Mouse (Mus musculus): ENCODE measurements at regions not wholly inside any gene's neighbourhood (a gene's known extent, or its start where the extent isn't known, plus 50 kb on each side); places are given as distances from the start of the nearest gene placed in this dataset.

- no peak overlapping the region for H3K27ac ChIP-seq (ENCODE audit: low read length)
- no peaks in the 10 kb centered on the region for H3K4me1 ChIP-seq (ENCODE audit: control insufficient read depth, insufficient read depth, low read length)
- 73% methylated on average over 4 of the region's 4 CpGs for WGBS
- H3K36me3 ChIP-seq (ENCODE audit: control insufficient read depth, insufficient read depth): no peaks in the 10 kb centered on the region
- no peaks in the 10 kb centered on the region for H3K9me3 ChIP-seq (replicated peaks; ENCODE audit: control insufficient read depth, low read length)
- no peak overlapping the region for H3K4me2 ChIP-seq (ENCODE audit: low read depth, low read length)
- no peak overlapping the region for H3K4me3 ChIP-seq (ENCODE audit: low read length)
- H3K9ac ChIP-seq (ENCODE audit: low read length): no peak overlapping the region
- ATAC-seq (replicated peaks; ENCODE audit: extremely low read depth, insufficient read depth, low FRiP score): no peak
- no peaks in the 10 kb centered on the region for H3K27me3 ChIP-seq (ENCODE audit: control insufficient read depth, insufficient read depth, low read length)
These were observed 104.2 kb downstream of the Pctp start for GRCm38 (mm10) chr11:89898516-89898915.

- Histone ChIP-seq H3K4me1 (ENCODE audit: control insufficient read depth, insufficient read depth, low read length) (no peaks in the 10 kb centered on the region), H3K4me3 (ENCODE audit: low read length) (no peak overlapping the region), H3K27me3 (ENCODE audit: control insufficient read depth, insufficient read depth, low read length) (no peaks in the 10 kb centered on the region), H3K27ac (ENCODE audit: low read length) (no peak overlapping the region), H3K9me3 (replicated peaks; ENCODE audit: control insufficient read depth, low read length) (no peaks in the 10 kb centered on the region), H3K9ac (ENCODE audit: low read length) (no peak overlapping the region), H3K4me2 (ENCODE audit: low read depth, low read length) (no peak overlapping the region), H3K36me3 (ENCODE audit: control insufficient read depth, insufficient read depth) (no peaks in the 10 kb centered on the region)
- ATAC-seq (replicated peaks; ENCODE audit: extremely low read depth, insufficient read depth, low FRiP score): no peak
- WGBS: 56% methylated on average over 3 of the region's 3 CpGs
These were observed 105.8 kb downstream of the Pctp start for GRCm38 (mm10) chr11:89896854-89897253.

- H3K9ac ChIP-seq (ENCODE audit: low read length): no peak overlapping the region
- WGBS: 46% methylated on average over 2 of the region's 2 CpGs
- ATAC-seq (replicated peaks; ENCODE audit: extremely low read depth, insufficient read depth, low FRiP score): no peak
These were observed 94.1 kb upstream of the Ankfn1 start for GRCm38 (mm10) chr11:89871587-89871986.

GRCm38 (mm10) chr11:89867575-89867974 lies 90.1 kb upstream of the Ankfn1 start:
- WGBS: 77% methylated on average over 2 of the region's 2 CpGs
- no peaks in the 10 kb centered on the region for H3K9me3 ChIP-seq (replicated peaks; ENCODE audit: control insufficient read depth, low read length)
- ATAC-seq (replicated peaks; ENCODE audit: extremely low read depth, insufficient read depth, low FRiP score): no peak
- no peak overlapping the region for H3K4me3 ChIP-seq (ENCODE audit: low read length)
- H3K4me1 ChIP-seq (ENCODE audit: control insufficient read depth, insufficient read depth, low read length): no peaks in the 10 kb centered on the region
- H3K27ac ChIP-seq (ENCODE audit: low read length): no peak overlapping the region
- no peak overlapping the region for H3K9ac ChIP-seq (ENCODE audit: low read length)
- no peak overlapping the region for H3K4me2 ChIP-seq (ENCODE audit: low read depth, low read length)
- H3K36me3 ChIP-seq (ENCODE audit: control insufficient read depth, insufficient read depth): no peaks in the 10 kb centered on the region
- H3K27me3 ChIP-seq (ENCODE audit: control insufficient read depth, insufficient read depth, low read length): no peaks in the 10 kb centered on the region

More at GRCm38 (mm10) chr11:89871587-89871986, 94.1 kb upstream of the Ankfn1 start:
- no peaks in the 10 kb centered on the region for H3K36me3 ChIP-seq (ENCODE audit: control insufficient read depth, insufficient read depth)
- no peak overlapping the region for H3K4me3 ChIP-seq (ENCODE audit: low read length)
- H3K27me3 ChIP-seq (ENCODE audit: control insufficient read depth, insufficient read depth, low read length): no peaks in the 10 kb centered on the region
- no peak overlapping the region for H3K27ac ChIP-seq (ENCODE audit: low read length)
- no peaks in the 10 kb centered on the region for H3K9me3 ChIP-seq (replicated peaks; ENCODE audit: control insufficient read depth, low read length)
- no peaks in the 10 kb centered on the region for H3K4me1 ChIP-seq (ENCODE audit: control insufficient read depth, insufficient read depth, low read length)
- H3K4me2 ChIP-seq (ENCODE audit: low read depth, low read length): no peak overlapping the region

GRCm38 (mm10) chr11:89856184-89856769 lies 78.8 kb upstream of the Ankfn1 start:
- ATAC-seq (replicated peaks; ENCODE audit: extremely low read depth, insufficient read depth, low FRiP score): no peak
- Histone ChIP-seq H3K9me3 (replicated peaks; ENCODE audit: control insufficient read depth, low read length) (no peaks in the 10 kb centered on the region), H3K9ac (ENCODE audit: low read length) (no peak overlapping the region), H3K27ac (ENCODE audit: low read length) (no peak overlapping the region), H3K4me3 (ENCODE audit: low read length) (no peak overlapping the region), H3K36me3 (ENCODE audit: control insufficient read depth, insufficient read depth) (no peaks in the 10 kb centered on the region), H3K4me1 (ENCODE audit: control insufficient read depth, insufficient read depth, low read length) (no peaks in the 10 kb centered on the region), H3K27me3 (ENCODE audit: control insufficient read depth, insufficient read depth, low read length) (no peaks in the 10 kb centered on the region), H3K4me2 (ENCODE audit: low read depth, low read length) (no peak overlapping the region)
- 59% methylated on average over 9 of the region's 9 CpGs for WGBS

- Histone ChIP-seq H3K27me3 (ENCODE audit: control insufficient read depth, insufficient read depth, low read length) (no peaks in the 10 kb centered on the region), H3K4me3 (ENCODE audit: low read length) (no peak overlapping the region), H3K4me2 (ENCODE audit: low read depth, low read length) (no peak overlapping the region), H3K36me3 (ENCODE audit: control insufficient read depth, insufficient read depth) (no peaks in the 10 kb centered on the region), H3K4me1 (ENCODE audit: control insufficient read depth, insufficient read depth, low read length) (peaks cover 7% of the 10 kb centered on the region), H3K9me3 (replicated peaks; ENCODE audit: control insufficient read depth, low read length) (no peaks in the 10 kb centered on the region), H3K27ac (ENCODE audit: low read length) (no peak overlapping the region), H3K9ac (ENCODE audit: low read length) (no peak overlapping the region)
- ATAC-seq (replicated peaks; ENCODE audit: extremely low read depth, insufficient read depth, low FRiP score): no peak
These were observed 64.4 kb upstream of the Ankfn1 start for GRCm38 (mm10) chr11:89841853-89842252.

- 21% methylated on average over 6 of the region's 6 CpGs for WGBS
- Histone ChIP-seq H3K36me3 (ENCODE audit: control insufficient read depth, insufficient read depth) (no peaks in the 10 kb centered on the region), H3K27me3 (ENCODE audit: control insufficient read depth, insufficient read depth, low read length) (no peaks in the 10 kb centered on the region), H3K4me2 (ENCODE audit: low read depth, low read length) (peak overlapping the region; percentile 23; the same call in 1 of the 2 replicates), H3K9me3 (replicated peaks; ENCODE audit: control insufficient read depth, low read length) (no peaks in the 10 kb centered on the region), H3K27ac (ENCODE audit: low read length) (no peak overlapping the region), H3K4me1 (ENCODE audit: control insufficient read depth, insufficient read depth, low read length) (peaks cover 7% of the 10 kb centered on the region), H3K9ac (ENCODE audit: low read length) (no peak overlapping the region), H3K4me3 (ENCODE audit: low read length) (no peak overlapping the region)
- ATAC-seq (replicated peaks; ENCODE audit: extremely low read depth, insufficient read depth, low FRiP score): peak; percentile 49; the same call in 1 of the 2 replicates
These were observed 62.3 kb upstream of the Ankfn1 start for GRCm38 (mm10) chr11:89839671-89840327.

- Histone ChIP-seq H3K4me3 (ENCODE audit: low read length) (no peak overlapping the region), H3K9ac (ENCODE audit: low read length) (no peak overlapping the region), H3K27ac (ENCODE audit: low read length) (no peak overlapping the region), H3K4me1 (ENCODE audit: control insufficient read depth, insufficient read depth, low read length) (peaks cover 7% of the 10 kb centered on the region), H3K36me3 (ENCODE audit: control insufficient read depth, insufficient read depth) (no peaks in the 10 kb centered on the region), H3K27me3 (ENCODE audit: control insufficient read depth, insufficient read depth, low read length) (no peaks in the 10 kb centered on the region), H3K9me3 (replicated peaks; ENCODE audit: control insufficient read depth, low read length) (no peaks in the 10 kb centered on the region), H3K4me2 (ENCODE audit: low read depth, low read length) (no peak overlapping the region)
- 97% methylated on average over 1 of the region's 1 CpGs for WGBS
- no peak for ATAC-seq (replicated peaks; ENCODE audit: extremely low read depth, insufficient read depth, low FRiP score)
These were observed 60.5 kb upstream of the Ankfn1 start for GRCm38 (mm10) chr11:89837995-89838394.

GRCm38 (mm10) chr11:89836897-89837296 lies 59.4 kb upstream of the Ankfn1 start:
- Histone ChIP-seq H3K27ac (ENCODE audit: low read length) (no peak overlapping the region), H3K27me3 (ENCODE audit: control insufficient read depth, insufficient read depth, low read length) (no peaks in the 10 kb centered on the region), H3K4me2 (ENCODE audit: low read depth, low read length) (no peak overlapping the region), H3K4me1 (ENCODE audit: control insufficient read depth, insufficient read depth, low read length) (peaks cover 7% of the 10 kb centered on the region), H3K36me3 (ENCODE audit: control insufficient read depth, insufficient read depth) (no peaks in the 10 kb centered on the region), H3K4me3 (ENCODE audit: low read length) (no peak overlapping the region), H3K9ac (ENCODE audit: low read length) (no peak overlapping the region), H3K9me3 (replicated peaks; ENCODE audit: control insufficient read depth, low read length) (no peaks in the 10 kb centered on the region)
- 78% methylated on average over 4 of the region's 4 CpGs for WGBS
- no peak for ATAC-seq (replicated peaks; ENCODE audit: extremely low read depth, insufficient read depth, low FRiP score)

All from heart, embryonic 16.5 days (tissue).